Mouse (Mus musculus): ENCODE measurements at regions not wholly inside any gene's neighbourhood (a gene's known extent, or its start where the extent isn't known, plus 50 kb on each side); places are given as distances from the start of the nearest gene placed in this dataset.

DNA sequence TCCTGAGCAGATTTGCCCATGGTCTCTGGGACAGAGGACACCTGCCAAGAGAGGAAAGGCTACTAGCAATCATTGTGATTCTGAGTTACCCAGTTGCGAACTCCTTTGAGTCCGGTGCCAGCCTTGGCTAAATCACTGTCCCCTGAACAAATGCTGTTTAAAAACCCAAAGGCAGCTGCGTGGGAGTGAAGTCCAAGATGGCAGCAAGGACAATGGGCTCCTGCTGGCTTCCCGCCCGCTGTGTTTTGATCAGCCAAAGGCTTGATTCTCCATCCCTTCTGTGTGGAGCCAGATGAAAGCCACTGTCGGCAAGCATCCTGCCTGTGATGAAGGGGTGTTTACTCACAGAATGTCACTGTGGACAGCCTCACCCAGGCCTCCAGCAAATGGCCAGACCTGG is 111.4 kb downstream of the E030025P04Rik start:
- no peaks in the 10 kb centered on the region for H3K36me3 ChIP-seq
- DNase-seq (ENCODE audit: low spot score): no peak
- WGBS: 53% methylated on average over 6 of the region's 6 CpGs
- peaks cover 8% of the 10 kb centered on the region; the same call in 1 of the 2 replicates for H3K27me3 ChIP-seq (ENCODE audit: low read depth, poor library complexity, severe bottlenecking)
- no peak overlapping the region for H3K27ac ChIP-seq
- H3K4me3 ChIP-seq: no peak overlapping the region
- peaks cover 7% of the 10 kb centered on the region for H3K4me1 ChIP-seq
- H3K9me3 ChIP-seq (replicated peaks): no peaks in the 10 kb centered on the region

GRCm38 (mm10) chr11:109030486-109030885 is 110.3 kb downstream of the Axin2 start:
- DNase-seq (ENCODE audit: low spot score): peak; percentile 81
- H3K4me3 ChIP-seq: no peak overlapping the region
- no peaks in the 10 kb centered on the region for H3K36me3 ChIP-seq
- peaks cover 7% of the 10 kb centered on the region for H3K4me1 ChIP-seq
- H3K27me3 ChIP-seq (ENCODE audit: low read depth, poor library complexity, severe bottlenecking): peaks cover 8% of the 10 kb centered on the region; the same call in 1 of the 2 replicates
- 24% methylated on average over 3 of the region's 3 CpGs for WGBS
- no peaks in the 10 kb centered on the region for H3K9me3 ChIP-seq (replicated peaks)
- H3K27ac ChIP-seq: no peak overlapping the region

GRCm38 (mm10) chr11:109029894-109030293 is 109.7 kb downstream of the Axin2 start:
- no peaks in the 10 kb centered on the region for H3K36me3 ChIP-seq
- DNase-seq (ENCODE audit: low spot score): no peak
- H3K4me1 ChIP-seq: peaks cover 7% of the 10 kb centered on the region
- H3K27ac ChIP-seq: no peak overlapping the region
- H3K27me3 ChIP-seq (ENCODE audit: low read depth, poor library complexity, severe bottlenecking): peaks cover 8% of the 10 kb centered on the region; the same call in 1 of the 2 replicates
- WGBS: 77% methylated on average over 7 of the region's 7 CpGs
- no peak overlapping the region for H3K4me3 ChIP-seq
- no peaks in the 10 kb centered on the region for H3K9me3 ChIP-seq (replicated peaks)

- Histone ChIP-seq H3K27me3 (ENCODE audit: low read depth, poor library complexity, severe bottlenecking) (no peaks in the 10 kb centered on the region), H3K27ac (no peak overlapping the region)
- no peak for DNase-seq (ENCODE audit: low spot score)
These were observed 94.7 kb downstream of the Axin2 start for GRCm38 (mm10) chr11:109014806-109015205.

DNA sequence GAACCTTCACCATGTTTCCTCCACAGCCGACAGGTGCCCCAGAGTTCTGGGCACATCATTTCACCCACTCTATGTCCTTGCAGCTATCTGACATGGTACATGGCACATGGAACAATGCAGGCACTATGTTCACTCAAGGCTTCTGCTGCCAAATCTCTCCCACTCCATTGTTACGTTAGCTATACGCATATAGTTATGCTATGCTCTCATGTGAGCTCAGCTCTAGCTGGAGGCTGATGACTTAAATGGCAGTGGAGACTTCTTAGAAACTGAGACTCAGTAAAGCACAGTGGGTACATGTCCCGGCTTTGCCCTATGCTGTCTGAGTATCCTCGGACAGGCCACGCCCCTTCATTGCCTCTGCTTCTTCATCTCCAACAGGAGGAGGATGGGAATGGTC is 91.0 kb downstream of the Axin2 start:
- H3K27me3 ChIP-seq (ENCODE audit: low read depth, poor library complexity, severe bottlenecking): no peaks in the 10 kb centered on the region
- WGBS: 96% methylated on average over 6 of the region's 6 CpGs
- H3K36me3 ChIP-seq: no peaks in the 10 kb centered on the region
- no peaks in the 10 kb centered on the region for H3K4me1 ChIP-seq
- H3K27ac ChIP-seq: no peak overlapping the region
- no peaks in the 10 kb centered on the region for H3K9me3 ChIP-seq (replicated peaks)
- H3K4me3 ChIP-seq: no peak overlapping the region
- no peak for DNase-seq (ENCODE audit: low spot score)

More at GRCm38 (mm10) chr11:109014806-109015205, 94.7 kb downstream of the Axin2 start:
- Histone ChIP-seq H3K4me1 (no peaks in the 10 kb centered on the region), H3K4me3 (no peak overlapping the region), H3K36me3 (no peaks in the 10 kb centered on the region), H3K9me3 (replicated peaks) (no peaks in the 10 kb centered on the region)
- 85% methylated on average over 7 of the region's 7 CpGs for WGBS

- DNase-seq (ENCODE audit: low spot score): no peak
- no peak overlapping the region for H3K27ac ChIP-seq
- WGBS: 81% methylated on average over 2 of the region's 2 CpGs
These were observed 88.7 kb downstream of the Axin2 start for GRCm38 (mm10) chr11:109008872-109009271.

DNA sequence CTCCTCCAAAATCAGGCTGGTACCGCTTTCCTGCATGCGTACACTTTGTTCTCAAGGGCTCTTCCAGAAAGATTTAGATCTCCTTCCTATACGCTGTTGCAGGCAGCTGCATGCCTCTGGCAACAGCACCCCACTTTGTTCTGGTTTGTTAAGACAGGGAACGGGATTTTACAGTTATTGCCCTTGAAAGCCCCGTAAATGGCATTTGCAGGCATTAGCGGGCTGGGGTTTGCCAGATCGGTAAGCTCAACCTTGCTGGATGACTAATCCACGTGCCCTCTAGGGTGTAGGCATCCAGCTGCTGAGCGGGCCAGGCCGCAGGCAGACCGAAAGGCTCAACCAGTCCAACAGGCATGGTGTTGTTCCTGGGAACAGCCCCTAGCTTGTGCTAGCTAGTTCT is 85.5 kb downstream of the Axin2 start:
- H3K27me3 ChIP-seq (ENCODE audit: low read depth, poor library complexity, severe bottlenecking): no peaks in the 10 kb centered on the region
- 86% methylated on average over 11 of the region's 11 CpGs for WGBS
- DNase-seq (ENCODE audit: low spot score): no peak

More at GRCm38 (mm10) chr11:109008872-109009271, 88.7 kb downstream of the Axin2 start:
- Histone ChIP-seq H3K4me1 (no peaks in the 10 kb centered on the region), H3K9me3 (replicated peaks) (no peaks in the 10 kb centered on the region), H3K4me3 (no peak overlapping the region), H3K27me3 (ENCODE audit: low read depth, poor library complexity, severe bottlenecking) (no peaks in the 10 kb centered on the region), H3K36me3 (no peaks in the 10 kb centered on the region)

More for the DNA sequence above, 85.5 kb downstream of the Axin2 start:
- Histone ChIP-seq H3K4me3 (no peak overlapping the region), H3K9me3 (replicated peaks) (peaks cover 5% of the 10 kb centered on the region; the same call in 1 of the 2 replicates), H3K27ac (0 out of 2 replicates have a peak overlapping the region, but pooled peaks have one; percentile 19), H3K36me3 (no peaks in the 10 kb centered on the region), H3K4me1 (no peaks in the 10 kb centered on the region)
